Mouse (Mus musculus) kidney, embryonic 16.5 days (tissue): Measurements from ENCODE around the gene Nme4. TPM values are rescaled to one million over a fixed set of nuclear protein-coding genes. Genes with fewer than 3 reads are reported as not detected.
"Not testable (repeated sequence)": the region's sequence is repeated elsewhere in the genome, so short reads cannot be mapped to it uniquely, and the experiment has no call there.

Experiments
- ATAC-seq: fragments of 200-750 bp; cut with Nextera tagmentation; 2 replicates; pipeline ENCODE4 v1.8.0; 2017; ENCODE audit warnings: moderate TSS enrichment; ENCODE audit not compliant: low FRiP score, low TSS enrichment
- H3K27ac ChIP-seq: fragments of 300-500 bp; sonication (generic); 2 replicates; pipeline ENCODE4 v1.5.1; 2014; ENCODE audit warnings: low read length
- H3K27me3 ChIP-seq: fragments of 300-500 bp; sonication (generic); 2 replicates; pipeline ENCODE4 v1.6.1; 2014; ENCODE audit warnings: low read length, control low read depth, mixed read lengths; ENCODE audit not compliant: insufficient read depth
- H3K36me3 ChIP-seq: fragments of 300-500 bp; sonication (generic); 2 replicates; pipeline ENCODE4 v1.6.1; 2014; ENCODE audit warnings: low read length, control low read depth, mixed read lengths; ENCODE audit not compliant: insufficient read depth
- H3K4me1 ChIP-seq: fragments of 300-500 bp; sonication (generic); 2 replicates; pipeline ENCODE4 v1.6.1; 2014; ENCODE audit warnings: low read length, control low read depth, mixed read lengths; ENCODE audit not compliant: insufficient read depth
- H3K4me2 ChIP-seq: fragments of 300-500 bp; sonication (generic); replicated peaks from 2 replicates; pipeline ENCODE4 v1.6.1; 2014; ENCODE audit warnings: low read depth, low read length
- H3K4me3 ChIP-seq: fragments of 300-500 bp; sonication (generic); 2 replicates; pipeline ENCODE4 v1.5.1; 2014; ENCODE audit warnings: mild to moderate bottlenecking, low read length
- H3K9ac ChIP-seq: fragments of 300-500 bp; sonication (generic); replicated peaks from 2 replicates; pipeline ENCODE4 v1.6.1; 2014; ENCODE audit warnings: low read length
- H3K9me3 ChIP-seq: fragments of 300-500 bp; sonication (generic); 2 replicates; pipeline ENCODE4 v1.6.1; 2016; ENCODE audit warnings: low read length, control low read depth
- WGBS: fragments of 180-500 bp; shearing (Covaris S2); extraction: QIAGEN DNeasy Blood & Tissue Kit; methylation state at CpG from one replicate; pipeline ENCODE4 v1.1.7; 2014; 5-methylcytosine and 5-hydroxymethylcytosine counted together
- polyA plus RNA-seq: library from polyadenylated mRNA; unstranded; fragments of >200 nt; fragmentation: Nextera tagmentation; extraction: Ambion mirVana; gene quantifications from 2 replicates; pipeline ENCODE4 v1.2.1, GENCODE M21; 2015

Nme4 gene
- polyA plus RNA-seq, 1 experiment from 2014 or later, result 112 TPM

- H3K4me1 ChIP-seq, result peaks cover 4% of the 10 kb centered on the region; the same call in 1 of the 2 replicates
- H3K27ac ChIP-seq, result no peak overlapping the region
- no peak for ATAC-seq
- no peaks in the 10 kb centered on the region for H3K27me3 ChIP-seq
- H3K4me3 ChIP-seq, result no peak overlapping the region
- no peaks in the 10 kb centered on the region for H3K36me3 ChIP-seq
- H3K9ac ChIP-seq, result no peak overlapping the region
- 37% methylated on average over 2 of the region's 2 CpGs for WGBS
- no peak overlapping the region for H3K4me2 ChIP-seq
- no peaks in the 10 kb centered on the region for H3K9me3 ChIP-seq
Measured at GRCm38 (mm10) chr17:26100166-26100565, 4.8 kb upstream of the Nme4 start.

GRCm38 (mm10) chr17:26099316-26099715 lies 3.9 kb upstream of the Nme4 start:
- ATAC-seq, result not testable (repeated sequence)
- WGBS, result 66% methylated on average over 3 of the region's 3 CpGs

DNA sequence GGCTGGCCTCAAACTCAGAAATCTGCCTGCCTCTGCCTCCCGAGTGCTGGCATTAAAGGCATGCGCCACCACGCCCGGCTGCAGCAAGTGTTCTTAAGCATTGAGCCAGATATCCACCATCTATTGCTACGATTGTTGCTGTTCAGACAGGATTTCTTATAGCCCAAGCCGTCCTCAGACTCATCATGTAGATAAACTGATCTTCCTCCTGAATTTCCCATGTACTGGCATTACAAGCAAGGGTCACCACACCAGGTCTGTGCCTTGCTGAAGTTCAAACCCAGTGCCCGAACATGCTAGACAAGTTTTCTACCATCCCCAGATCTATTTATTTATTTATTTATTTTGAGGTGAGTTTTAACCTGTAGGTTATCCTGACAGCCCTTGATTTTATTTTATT lies 3.1 kb upstream of the Nme4 start:
- 86% methylated on average over 7 of the region's 7 CpGs for WGBS
- no peaks in the 10 kb centered on the region for H3K27me3 ChIP-seq
- H3K36me3 ChIP-seq, result 0 out of 2 replicates have a peak, but pooled peaks cover 1% of the 10 kb centered on the region
- H3K27ac ChIP-seq, result no peak overlapping the region
- no peaks in the 10 kb centered on the region for H3K9me3 ChIP-seq
- no peak for ATAC-seq
- no peak overlapping the region for H3K9ac ChIP-seq
- H3K4me3 ChIP-seq, result no peak overlapping the region
- H3K4me2 ChIP-seq, result no peak overlapping the region
- H3K4me1 ChIP-seq, result peaks cover 11% of the 10 kb centered on the region; the same call in 1 of the 2 replicates

More at GRCm38 (mm10) chr17:26099316-26099715, 3.9 kb upstream of the Nme4 start:
- H3K27ac ChIP-seq, H3K36me3 ChIP-seq, H3K9ac ChIP-seq, H3K4me2 ChIP-seq, H3K27me3 ChIP-seq, H3K4me3 ChIP-seq, H3K9me3 ChIP-seq, H3K4me1 ChIP-seq: not testable (repeated sequence)

DNA sequence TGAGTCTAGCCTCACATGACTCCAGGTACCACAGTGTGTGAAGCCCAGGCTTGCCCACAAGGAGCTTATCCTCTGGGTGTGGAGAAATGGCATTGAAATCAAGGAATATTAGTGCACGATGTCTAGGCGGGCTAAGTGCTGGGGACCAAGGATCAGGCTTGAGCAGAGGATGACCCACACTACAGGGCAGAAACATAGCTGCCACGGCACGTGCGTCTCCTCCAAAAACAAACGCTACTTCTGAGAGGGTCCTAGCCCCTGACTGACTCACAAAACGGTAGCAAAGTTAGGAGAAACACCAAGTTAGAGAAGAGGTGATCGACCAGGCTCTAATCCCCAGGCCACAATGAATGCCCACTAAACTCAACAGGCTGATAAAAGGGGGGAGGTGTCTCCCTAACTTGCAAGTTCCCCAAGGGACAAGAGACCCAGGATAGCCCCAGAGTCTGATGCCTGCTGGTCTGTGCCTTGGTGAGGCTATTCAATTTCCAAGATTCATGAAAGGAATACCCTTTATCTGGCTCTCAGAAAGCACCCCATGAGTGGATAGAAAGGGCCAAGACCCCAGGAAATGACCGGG lies 781 bp downstream of the Nme4 start:
- peaks cover 12% of the 10 kb centered on the region; the same call in 1 of the 2 replicates for H3K4me1 ChIP-seq
- no peak for ATAC-seq
- H3K27ac ChIP-seq, result peak overlapping the region; percentile 59
- no peaks in the 10 kb centered on the region for H3K9me3 ChIP-seq
- 21% methylated on average over 9 of the region's 9 CpGs for WGBS
- H3K9ac ChIP-seq, result peak overlapping the region; percentile 78
- H3K27me3 ChIP-seq, result no peaks in the 10 kb centered on the region
- peaks cover 12% of the 10 kb centered on the region for H3K36me3 ChIP-seq
- H3K4me2 ChIP-seq, result peak overlapping the region; percentile 78
- peak overlapping the region; percentile 56 for H3K4me3 ChIP-seq

DNA sequence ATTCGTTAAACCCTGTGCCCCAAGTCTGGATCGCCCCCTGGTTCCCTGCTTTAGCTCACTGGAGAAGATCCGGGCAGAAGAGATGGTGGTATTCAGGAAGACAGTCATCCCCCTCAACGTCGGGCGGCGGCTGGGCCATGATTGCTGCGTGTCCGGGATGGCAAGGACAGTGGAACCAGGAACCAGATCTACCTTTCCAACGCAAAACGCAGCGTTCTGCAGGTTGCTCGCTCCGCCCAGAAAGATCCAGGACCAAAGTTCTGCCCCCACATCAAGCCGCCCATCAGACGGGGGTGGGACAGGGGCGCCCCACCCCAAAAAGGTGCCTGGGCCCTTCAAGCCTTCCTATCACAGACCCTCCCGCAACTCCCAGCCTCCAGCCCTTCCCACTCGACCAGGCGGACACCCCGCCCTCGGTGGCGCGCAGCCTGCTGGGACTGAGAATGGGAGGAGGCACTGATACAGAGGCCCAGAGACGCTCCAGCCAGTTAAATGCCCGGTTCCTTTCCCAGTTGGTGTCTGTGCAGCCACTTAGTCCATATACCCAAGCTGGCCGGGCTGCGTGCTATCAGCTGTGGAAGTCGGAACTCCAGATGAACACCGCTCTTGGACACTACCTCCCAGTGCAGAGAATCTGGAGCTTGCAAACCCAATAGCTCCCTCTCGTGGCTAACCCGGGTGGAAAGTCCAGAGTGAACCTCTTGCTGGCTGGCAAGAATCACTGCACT lies 5.3 kb downstream of the Nme4 start, which contains the start of gene Decr2:
Gene Decr2, minus strand, starts transcription at position 433 of the 728 bp plus-strand sequence.
- Histone ChIP-seq H3K27ac (peak within 1 kb of the TSS; percentile 89), H3K27me3 (no peaks in the 10 kb centered on the region), H3K9me3 (no peaks in the 10 kb centered on the region), H3K4me3 (peak within 1 kb of the TSS; percentile 55), H3K4me1 (peaks cover 13% of the 10 kb centered on the region; the same call in 1 of the 2 replicates), H3K36me3 (peaks cover 12% of the 10 kb centered on the region), H3K9ac (peak within 1 kb of the TSS; percentile 70), H3K4me2 (peak within 1 kb of the TSS; percentile 63)
- ATAC-seq, result peak; percentile 94
- WGBS, result under 1% methylated on average over 32 of the region's 32 CpGs

GRCm38 (mm10) chr17:26087059-26087564 lies 8.3 kb downstream of the Nme4 start:
- no peaks in the 10 kb centered on the region for H3K27me3 ChIP-seq
- no peak for ATAC-seq
- H3K36me3 ChIP-seq, result peaks cover 6% of the 10 kb centered on the region
- no peaks in the 10 kb centered on the region for H3K9me3 ChIP-seq
- 84% methylated on average over 9 of the region's 9 CpGs for WGBS
- H3K27ac ChIP-seq, result no peak overlapping the region
- H3K4me1 ChIP-seq, result peaks cover 6% of the 10 kb centered on the region; the same call in 1 of the 2 replicates
- no peak overlapping the region for H3K4me3 ChIP-seq
- no peak overlapping the region for H3K4me2 ChIP-seq
- H3K9ac ChIP-seq, result no peak overlapping the region

DNA sequence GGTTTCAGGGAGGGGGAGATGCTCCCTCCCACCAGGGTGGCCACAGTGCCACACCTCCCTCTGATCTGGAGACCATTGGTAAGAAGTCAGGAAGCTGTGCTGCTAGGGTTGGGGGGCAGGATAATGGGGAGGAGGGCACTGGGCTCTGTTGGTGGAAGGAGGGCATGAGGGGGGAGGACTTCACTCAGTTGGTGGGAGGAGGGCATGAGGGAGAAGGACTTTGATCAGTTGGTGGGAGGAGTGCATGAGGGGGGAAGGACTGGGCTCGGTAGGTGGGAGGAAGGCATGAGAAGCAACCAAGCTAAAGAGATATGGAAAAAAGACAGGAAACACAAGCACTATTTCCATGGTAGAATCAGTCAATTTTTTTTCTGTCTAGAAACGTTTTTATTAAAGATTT lies 14.5 kb downstream of the Nme4 start:
- 30% methylated on average over 2 of the region's 2 CpGs for WGBS
- ATAC-seq, result peak; percentile 57
- H3K9ac ChIP-seq, result no peak overlapping the region
- no peaks in the 10 kb centered on the region for H3K27me3 ChIP-seq
- H3K4me3 ChIP-seq, result no peak overlapping the region
- H3K4me1 ChIP-seq, result no peaks in the 10 kb centered on the region
- no peaks in the 10 kb centered on the region for H3K9me3 ChIP-seq
- no peak overlapping the region for H3K4me2 ChIP-seq
- H3K36me3 ChIP-seq, result peaks cover 4% of the 10 kb centered on the region; the same call in 1 of the 2 replicates
- H3K27ac ChIP-seq, result no peak overlapping the region

DNA sequence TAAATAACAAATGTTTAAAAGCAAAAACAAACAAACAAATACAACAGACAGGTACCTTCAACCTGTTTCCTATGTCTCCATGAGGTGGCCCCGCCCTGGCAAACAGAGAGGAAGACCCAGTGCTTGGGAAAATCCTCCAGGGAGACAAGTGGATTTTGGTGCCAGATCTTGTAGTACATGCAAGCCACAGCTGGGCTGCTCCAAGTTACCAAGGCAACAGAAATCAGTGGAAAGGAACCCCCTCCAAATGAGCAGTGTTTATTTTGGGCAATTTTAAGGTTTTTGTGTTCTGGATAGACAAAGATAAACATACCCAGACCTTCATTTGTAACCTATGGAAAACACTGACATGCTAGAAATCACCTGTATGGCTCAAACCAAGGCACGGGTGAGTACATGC lies 16.6 kb downstream of the Nme4 start:
- Histone ChIP-seq H3K27ac (no peak overlapping the region), H3K27me3 (no peaks in the 10 kb centered on the region), H3K36me3 (peaks cover 4% of the 10 kb centered on the region; the same call in 1 of the 2 replicates), H3K4me2 (no peak overlapping the region), H3K9ac (no peak overlapping the region), H3K4me3 (no peak overlapping the region), H3K9me3 (no peaks in the 10 kb centered on the region), H3K4me1 (no peaks in the 10 kb centered on the region)
- no peak for ATAC-seq
- WGBS, result 72% methylated on average over 2 of the region's 2 CpGs

DNA sequence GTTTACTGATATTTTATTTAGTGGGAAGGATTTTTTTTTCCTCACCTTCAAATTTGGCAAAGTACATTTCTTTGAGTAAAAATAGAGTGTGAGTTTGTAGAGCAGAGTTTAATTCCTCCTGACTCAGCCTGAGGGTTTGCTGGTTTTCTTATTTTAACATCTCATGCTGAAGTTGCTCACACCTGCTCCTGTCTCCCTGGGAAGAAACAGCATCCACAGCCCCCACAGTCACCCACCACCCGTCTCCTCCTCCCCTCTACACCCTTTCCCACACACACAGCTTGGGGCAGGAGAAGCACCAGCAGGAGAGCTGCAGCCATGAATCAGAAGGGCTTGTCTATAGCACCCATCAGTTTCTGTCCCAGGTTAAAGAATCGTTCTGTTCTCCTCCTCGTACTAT lies 20.2 kb downstream of the Nme4 start:
- Histone ChIP-seq H3K9ac (no peak overlapping the region), H3K9me3 (no peaks in the 10 kb centered on the region), H3K4me2 (no peak overlapping the region), H3K27ac (no peak overlapping the region), H3K4me3 (no peak overlapping the region), H3K27me3 (no peaks in the 10 kb centered on the region), H3K36me3 (no peaks in the 10 kb centered on the region), H3K4me1 (no peaks in the 10 kb centered on the region)
- WGBS, result 55% methylated on average over 3 of the region's 3 CpGs
- no peak for ATAC-seq

GRCm38 (mm10) chr17:26070136-26070535 lies 25.3 kb downstream of the Nme4 start:
- peaks cover 34% of the 10 kb centered on the region for H3K4me1 ChIP-seq
- peak overlapping the region; percentile 61 for H3K4me3 ChIP-seq
- no peak overlapping the region for H3K27ac ChIP-seq
- peak overlapping the region; percentile 81; the same call in 1 of the 2 replicates for H3K9ac ChIP-seq
- H3K27me3 ChIP-seq, result no peaks in the 10 kb centered on the region
- no peaks in the 10 kb centered on the region for H3K9me3 ChIP-seq
- H3K4me2 ChIP-seq, result peak overlapping the region; percentile 91
- no peak for ATAC-seq
- 28% methylated on average over 6 of the region's 6 CpGs for WGBS
- no peaks in the 10 kb centered on the region for H3K36me3 ChIP-seq
